8 mouse cellular contexts compared by ENCODE assay signal in the genomic region with DNA sequence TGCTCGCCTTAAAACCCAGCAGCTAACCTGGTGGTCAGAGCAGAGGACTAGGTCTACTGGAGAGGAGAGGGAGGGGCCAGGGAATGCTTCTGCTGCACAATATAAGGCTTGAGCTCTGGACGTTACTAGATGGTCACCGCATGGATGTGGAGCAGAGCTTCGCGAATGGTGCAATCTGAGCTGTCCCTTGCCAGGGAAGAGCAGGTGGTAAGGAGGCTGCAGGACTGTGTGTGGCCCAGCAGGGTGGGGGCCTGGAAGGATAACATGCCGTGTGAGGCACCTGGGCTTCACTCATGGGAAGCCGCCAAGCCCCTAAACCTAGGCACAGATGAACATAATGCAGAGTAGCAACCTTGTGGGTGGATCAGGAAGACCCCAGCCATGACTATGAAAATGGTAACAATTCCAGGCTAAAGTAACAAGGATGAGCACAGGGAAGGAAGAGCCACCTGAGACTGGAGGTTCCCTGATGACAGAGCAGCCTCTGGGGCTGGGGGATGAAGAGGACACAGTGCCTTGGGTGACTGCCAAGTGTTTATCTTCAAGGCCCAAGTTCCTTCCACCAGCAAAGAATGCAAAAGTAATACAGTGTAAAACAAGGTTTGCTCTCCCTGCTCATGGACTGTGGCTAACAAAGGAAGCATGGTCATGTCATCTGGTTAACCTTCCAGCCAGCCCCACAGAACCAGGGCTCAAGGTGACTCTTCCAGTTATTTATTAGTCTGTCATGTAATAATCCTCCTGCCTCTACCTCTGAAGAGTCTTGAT. TPM values are rescaled to one million over a fixed set of nuclear protein-coding genes. Genes with fewer than 3 reads are reported as not detected.
DNase-seq lines count a peak whose midpoint lies in the region; ATAC-seq and TF ChIP-seq lines count a peak whose summit lies in the region.

No protein-coding gene starts in this region.

- H3K4me3 ChIP-seq in forebrain, postnatal 0 days (ENCODE audit: low read depth, low read length) = peak overlapping the region; percentile 78
- no peak overlapping the region for H3K4me3 ChIP-seq in kidney, postnatal 0 days (replicated peaks; ENCODE audit: low read depth, low read length)
- H3K4me3 ChIP-seq in olfactory bulb, adult 2 months (ENCODE audit: insufficient read depth, low read depth, low read length) = peak overlapping the region; percentile 40

- peak overlapping the region; percentile 72 for H3K4me2 ChIP-seq in forebrain, postnatal 0 days (ENCODE audit: low read depth)
- no peak overlapping the region; the same call in 1 of the 2 replicates for H3K4me2 ChIP-seq in kidney, postnatal 0 days (ENCODE audit: low read length)

- H3K4me1 ChIP-seq in forebrain, postnatal 0 days (ENCODE audit: insufficient read depth) = peaks cover 31% of the 10 kb centered on the region
- H3K4me1 ChIP-seq in kidney, postnatal 0 days (replicated peaks; ENCODE audit: insufficient read depth, low read length) = peaks cover 18% of the 10 kb centered on the region
- H3K4me1 ChIP-seq in olfactory bulb, adult 2 months (ENCODE audit: control insufficient read depth, insufficient read depth, low read length) = peaks cover 15% of the 10 kb centered on the region

- TF ChIP-seq CTCF in forebrain, postnatal 0 days (IDR thresholded peaks at IDR 0.05; ENCODE audit: low read depth) = no peak
- no peak for TF ChIP-seq CTCF in kidney, postnatal 0 days (IDR thresholded peaks at IDR 0.05; ENCODE audit: low read depth)
- no peak for TF ChIP-seq CTCF in olfactory bulb, adult 2 months (IDR thresholded peaks at IDR 0.05; ENCODE audit: insufficient read depth, low read depth, low read length)

- H3K9ac ChIP-seq in forebrain, postnatal 0 days = peak overlapping the region; percentile 69
- no peak overlapping the region for H3K9ac ChIP-seq in kidney, postnatal 0 days (ENCODE audit: low read depth, low read length)

- no peak overlapping the region for H3K27ac ChIP-seq in forebrain, postnatal 0 days (ENCODE audit: low read depth, low read length)
- H3K27ac ChIP-seq in kidney, postnatal 0 days = peak overlapping the region; percentile 86
- no peak overlapping the region for H3K27ac ChIP-seq in olfactory bulb, adult 2 months (ENCODE audit: insufficient read depth, low read depth, low read length)

- 64% methylated on average over 7 of the region's 7 CpGs for WGBS in forebrain, postnatal 0 days
- WGBS in kidney, postnatal 0 days = 55% methylated on average over 7 of the region's 7 CpGs
- 36% methylated on average over 7 of the region's 7 CpGs for WGBS in olfactory bulb, adult 2 months

- H3K36me3 ChIP-seq in forebrain, postnatal 0 days (ENCODE audit: insufficient read depth) = 0 out of 2 replicates have a peak, but pooled peaks cover 4% of the 10 kb centered on the region
- H3K36me3 ChIP-seq in kidney, postnatal 0 days (ENCODE audit: insufficient read depth, low read length) = no peaks in the 10 kb centered on the region

- no peaks in the 10 kb centered on the region for H3K9me3 ChIP-seq in forebrain, postnatal 0 days (ENCODE audit: low read length)
- H3K9me3 ChIP-seq in kidney, postnatal 0 days (replicated peaks; ENCODE audit: low read length) = no peaks in the 10 kb centered on the region

- no peaks in the 10 kb centered on the region for H3K27me3 ChIP-seq in forebrain, postnatal 0 days (ENCODE audit: insufficient read depth, low read length)
- H3K27me3 ChIP-seq in kidney, postnatal 0 days (ENCODE audit: insufficient read depth, low read length) = no peaks in the 10 kb centered on the region

- TF ChIP-seq POLR2A in olfactory bulb, adult 2 months (IDR thresholded peaks at IDR 0.05; ENCODE audit: insufficient read depth, low read depth, low read length) = no peak

- DNase-seq in heart, adult 18-20 months = peak; percentile 6 to 23
- DNase-seq in heart, postnatal 4 days = no peak
- DNase-seq in cerebellum, adult 11 months = peak; percentile 78
- no peak for DNase-seq in forebrain, postnatal 0 days
- no peak for DNase-seq in kidney, postnatal 0 days (ENCODE audit: low spot score)
- DNase-seq in thymus, adult 18-20 months = no peak
- DNase-seq in embryo, embryonic 11 days = no peak

- ATAC-seq in forebrain, postnatal 0 days = no peak
- ATAC-seq in kidney, postnatal 0 days (replicated peaks; ENCODE audit: low FRiP score, low read depth) = peak; percentile 49

RNA-seq across cellular contexts. Expression of gene Rufy3, which starts 21.8 kb away (rescaled TPM):
- total RNA-seq in heart, adult 18-20 months (2021) = 10 to 100 TPM; 13.8 to 15.0 TPM
- 10 to 100 TPM; 15.8 to 16.1 TPM for total RNA-seq in heart, postnatal 4 days (2021)
- 291 and 319 TPM in 2 replicates for total RNA-seq in forebrain, postnatal 0 days (2014; rRNA removed)
- polyA plus RNA-seq in forebrain, postnatal 0 days (2015; fragmentation: Nextera tagmentation; extraction: Ambion mirVana) = 133 and 214 TPM in 2 replicates
- 17.9 and 18.8 TPM in 2 replicates for polyA plus RNA-seq in kidney, postnatal 0 days (2015; fragmentation: Nextera tagmentation; extraction: Ambion mirVana)
- 110 TPM in 1 of 2 replicates, not detected in the other for polyA plus RNA-seq in olfactory bulb, adult 2 months (2012; ENCODE audit: insufficient read depth, insufficient read length, low replicate concordance, missing spikeins)

RNA-seq across cellular contexts. Expression of gene Utp3, which starts 32.3 kb away (rescaled TPM):
- 10 to 100 TPM; 20.1 to 21.6 TPM for total RNA-seq in heart, adult 18-20 months (2021)
- 10 to 100 TPM; 24.5 to 25.6 TPM for total RNA-seq in heart, postnatal 4 days (2021)
- total RNA-seq in forebrain, postnatal 0 days (2014; rRNA removed) = 25.9 and 29.6 TPM in 2 replicates
- polyA plus RNA-seq in forebrain, postnatal 0 days (2015; fragmentation: Nextera tagmentation; extraction: Ambion mirVana) = 44.6 and 53.9 TPM in 2 replicates
- polyA plus RNA-seq in kidney, postnatal 0 days (2015; fragmentation: Nextera tagmentation; extraction: Ambion mirVana) = 53.4 and 58.9 TPM in 2 replicates
- polyA plus RNA-seq in olfactory bulb, adult 2 months (2012; ENCODE audit: insufficient read depth, insufficient read length, low replicate concordance, missing spikeins) = not detected in 2 replicates

RNA-seq across cellular contexts. Expression of gene Jchain, which starts 58.9 kb away (rescaled TPM):
- total RNA-seq in heart, adult 18-20 months (2021) = 10 to 100 TPM in 1 of 2 experiments, 1 to 10 TPM in 1; 2.1 to 13.5 TPM
- total RNA-seq in heart, postnatal 4 days (2021) = under 1 TPM; 0.19 to 0.43 TPM
- 0.14 and 0.23 TPM in 2 replicates for total RNA-seq in forebrain, postnatal 0 days (2014; rRNA removed)
- polyA plus RNA-seq in forebrain, postnatal 0 days (2015; fragmentation: Nextera tagmentation; extraction: Ambion mirVana) = 0.28 and 0.33 TPM in 2 replicates
- polyA plus RNA-seq in kidney, postnatal 0 days (2015; fragmentation: Nextera tagmentation; extraction: Ambion mirVana) = 0.13 and 0.19 TPM in 2 replicates
- polyA plus RNA-seq in olfactory bulb, adult 2 months (2012; ENCODE audit: insufficient read depth, insufficient read length, low replicate concordance, missing spikeins) = not detected in 2 replicates

Comparison
In these comparisons a context has a peak if more than half of its experiments do, and no peak if none do; other contexts are left out.
1. DNase-seq: peak in heart, adult 18-20 months (2 of 2) and cerebellum, adult 11 months (single experiment); none in heart, postnatal 4 days (single experiment), forebrain, postnatal 0 days (single experiment), kidney, postnatal 0 days (single experiment), thymus, adult 18-20 months (0 of 2) and embryo, embryonic 11 days (single experiment).
2. RNA of gene Rufy3, which starts 21.8 kb away (total RNA-seq): 291 to 319 TPM in forebrain, postnatal 0 days; 15.8 to 16.1 TPM in heart, postnatal 4 days and 13.8 to 15.0 TPM in heart, adult 18-20 months; every median in the first group is over 10 times any median in the second.